Mouse (Mus musculus) small intestine, adult 2 months (tissue): ENCODE data around the gene Alyref2. TPM values are rescaled to one million over a fixed set of nuclear protein-coding genes. Genes with fewer than 3 reads are reported as not detected.

Source experiments
- H3K27ac ChIP-seq: fragments of 200-500 bp; 2 replicates; pipeline ENCODE4 v1.5.1; 2012; ENCODE audit warnings: low read depth, low read length, control low read depth, inconsistent platforms; ENCODE audit not compliant: insufficient read depth
- H3K27me3 ChIP-seq: fragments of 200-500 bp; 2 replicates; pipeline ENCODE4 v1.6.1; 2012; ENCODE audit warnings: mild to moderate bottlenecking, moderate library complexity, low read length, inconsistent platforms; ENCODE audit not compliant: control insufficient read depth, insufficient read depth
- H3K36me3 ChIP-seq: fragments of 200-500 bp; 2 replicates; pipeline ENCODE4 v1.6.1; 2012; ENCODE audit warnings: mild to moderate bottlenecking, low read length, control low read depth, inconsistent platforms; ENCODE audit not compliant: control insufficient read depth, insufficient read depth
- H3K4me1 ChIP-seq: fragments of 200-500 bp; 2 replicates; pipeline ENCODE4 v1.6.1; 2012; ENCODE audit warnings: low read length, inconsistent platforms, mixed read lengths; ENCODE audit not compliant: control insufficient read depth, insufficient read depth, insufficient read length
- H3K4me3 ChIP-seq: fragments of 200-500 bp; 2 replicates; pipeline ENCODE4 v1.5.1; 2012; ENCODE audit warnings: low read depth, mild to moderate bottlenecking, control low read depth, inconsistent platforms, low read length, moderate library complexity
- CTCF ChIP-seq: fragments of 200-500 bp; IDR thresholded peaks from 2 replicates; pipeline ENCODE4 v1.5.1; 2012; ENCODE audit warnings: low read depth, mild to moderate bottlenecking, control low read depth, inconsistent platforms, low read length, moderate library complexity, mixed read lengths; ENCODE audit not compliant: insufficient replicate concordance, insufficient read length; ENCODE audit errors: extremely low read depth
- POLR2A ChIP-seq: fragments of 200-500 bp; IDR thresholded peaks from 2 replicates; pipeline ENCODE4 v1.6.1; 2012; ENCODE audit warnings: low read depth, mild to moderate bottlenecking, control low read depth, inconsistent platforms, low read length, moderate library complexity
- WGBS: fragments of 180-500 bp; shearing (Covaris S2); methylation state at CpG from one replicate; pipeline ENCODE4 v1.1.7; 2018; 5-methylcytosine and 5-hydroxymethylcytosine counted together
- polyA plus RNA-seq: library from polyadenylated mRNA; depleted of rRNA; stranded (reverse); fragments of >200 nt; gene quantifications from 2 replicates; pipeline ENCODE4 v1.2.3, GENCODE M21; 2012; rRNA removed

The Alyref2 gene
- 3.6 and 5.0 TPM in 2 replicates for polyA plus RNA-seq

GRCm38 (mm10) chr1:171503250-171503591 lies at the start of gene Alyref2:
Gene Alyref2, plus strand, starts transcription at chr1:171503478.
- under 1% methylated on average over 19 of the region's 19 CpGs for WGBS
- Histone ChIP-seq H3K4me3 (peak within 1 kb of the TSS; percentile 70), H3K27ac (peak within 1 kb of the TSS; percentile 94), H3K27me3 (no peaks in the 10 kb centered on the region), H3K4me1 (no peaks in the 10 kb centered on the region; the same call in 1 of the 2 replicates), H3K36me3 (no peaks in the 10 kb centered on the region)
- TF ChIP-seq CTCF (peak; percentile 79; the same call in 1 of the 2 replicates), POLR2A (no peak; the same call in 1 of the 2 replicates)

GRCm38 (mm10) chr1:171454926-171455325 lies 48.4 kb upstream of the Alyref2 start:
- TF ChIP-seq CTCF (no peak), POLR2A (no peak)
- Histone ChIP-seq H3K36me3 (peaks cover 9% of the 10 kb centered on the region), H3K27me3 (no peaks in the 10 kb centered on the region), H3K27ac (no peak overlapping the region), H3K4me1 (peaks cover 13% of the 10 kb centered on the region; the same call in 1 of the 2 replicates), H3K4me3 (no peak overlapping the region)
- 73% methylated on average over 6 of the region's 6 CpGs for WGBS

- Histone ChIP-seq H3K4me1 (peaks cover 17% of the 10 kb centered on the region; the same call in 1 of the 2 replicates), H3K4me3 (no peak overlapping the region), H3K36me3 (peaks cover 27% of the 10 kb centered on the region), H3K27me3 (no peaks in the 10 kb centered on the region), H3K27ac (no peak overlapping the region)
- WGBS, result 73% methylated on average over 1 of the region's 1 CpGs
- TF ChIP-seq POLR2A (no peak), CTCF (no peak)
Measured at GRCm38 (mm10) chr1:171457568-171457967, 45.7 kb upstream of the Alyref2 start.

GRCm38 (mm10) chr1:171459791-171460190 lies 43.5 kb upstream of the Alyref2 start:
- Histone ChIP-seq H3K4me3 (no peak overlapping the region), H3K36me3 (peaks cover 39% of the 10 kb centered on the region), H3K4me1 (peaks cover 15% of the 10 kb centered on the region; the same call in 1 of the 2 replicates), H3K27ac (no peak overlapping the region), H3K27me3 (no peaks in the 10 kb centered on the region)
- TF ChIP-seq CTCF (no peak), POLR2A (no peak)
- 27% methylated on average over 5 of the region's 5 CpGs for WGBS

GRCm38 (mm10) chr1:171460551-171461503 lies 42.5 kb upstream of the Alyref2 start:
- Histone ChIP-seq H3K27me3 (no peaks in the 10 kb centered on the region), H3K4me3 (no peak overlapping the region), H3K4me1 (peaks cover 15% of the 10 kb centered on the region; the same call in 1 of the 2 replicates), H3K36me3 (peaks cover 39% of the 10 kb centered on the region), H3K27ac (no peak overlapping the region)
- WGBS, result 85% methylated on average over 22 of the region's 22 CpGs
- no peak for TF ChIP-seq CTCF
- TF ChIP-seq POLR2A, result no peak

- TF ChIP-seq POLR2A, result no peak
- no peak for TF ChIP-seq CTCF
- H3K27me3 ChIP-seq, result no peaks in the 10 kb centered on the region
- WGBS, result 80% methylated on average over 3 of the region's 3 CpGs
- H3K27ac ChIP-seq, result no peak overlapping the region
- peaks cover 13% of the 10 kb centered on the region; the same call in 1 of the 2 replicates for H3K4me1 ChIP-seq
- H3K36me3 ChIP-seq, result peaks cover 37% of the 10 kb centered on the region
- H3K4me3 ChIP-seq, result no peak overlapping the region
Measured at GRCm38 (mm10) chr1:171463133-171463532, 40.1 kb upstream of the Alyref2 start.
